ENCODE assay signal across 22 mouse cellular contexts in genomic region chr1:172197851-172198250, GRCm38 (mm10). TPM values are rescaled to one million over a fixed set of nuclear protein-coding genes. Genes with fewer than 3 reads are reported as not detected.
DNase-seq lines count a peak whose midpoint lies in the region; ATAC-seq and TF ChIP-seq lines count a peak whose summit lies in the region.
"Had no signal": no experiment of that assay in that cellular context is flagged by ENCODE, and none has a peak within 500 bp of the region (broad histone marks: within the 10 kb centered on the region; RNA-seq: fewer than 3 reads in every experiment).

No protein-coding gene starts in this region.

- H3K9me3 ChIP-seq in hindbrain, postnatal 0 days (ENCODE audit: low read length), result no peaks in the 10 kb centered on the region
- no peaks in the 10 kb centered on the region for H3K9me3 ChIP-seq in hindbrain, embryonic 11.5 days (ENCODE audit: control insufficient read depth, low read length)
- H3K9me3 ChIP-seq: embryonic facial prominence, embryonic 10.5 days; kidney, embryonic 15.5 days; limb, embryonic 13.5 days; liver, embryonic 15.5 days; neural tube, embryonic 12.5 days had no signal

- H3K9ac ChIP-seq in hindbrain, postnatal 0 days (replicated peaks; ENCODE audit: low read length), result no peak overlapping the region
- H3K9ac ChIP-seq in hindbrain, embryonic 11.5 days (ENCODE audit: low read depth, low read length), result no peak overlapping the region
- H3K9ac ChIP-seq: kidney, embryonic 15.5 days; limb, embryonic 13.5 days; liver, embryonic 15.5 days; neural tube, embryonic 12.5 days had no signal

- WGBS in hindbrain, postnatal 0 days, result 57% methylated on average over 5 of the region's 5 CpGs
- 78% methylated on average over 5 of the region's 5 CpGs for WGBS in hindbrain, embryonic 11.5 days

- H3K4me1 ChIP-seq in hindbrain, postnatal 0 days (ENCODE audit: insufficient read depth, low read length), result peaks cover 28% of the 10 kb centered on the region
- H3K4me1 ChIP-seq in hindbrain, embryonic 11.5 days (replicated peaks; ENCODE audit: control insufficient read depth, insufficient read depth, low read length), result peaks cover 17% of the 10 kb centered on the region

- no peak overlapping the region for H3K4me3 ChIP-seq in hindbrain, postnatal 0 days (ENCODE audit: low read length)
- H3K4me3 ChIP-seq in hindbrain, embryonic 11.5 days (ENCODE audit: low read depth, low read length), result no peak overlapping the region
- H3K4me3 ChIP-seq: embryonic facial prominence, embryonic 10.5 days; erythroblast, embryonic 14.5 days; gastrocnemius, adult 2 months; heart, adult 2 months; kidney, embryonic 15.5 days; limb, embryonic 13.5 days; liver, embryonic 15.5 days; neural tube, embryonic 12.5 days had no signal

- H3K36me3 ChIP-seq in hindbrain, postnatal 0 days (ENCODE audit: insufficient read depth, low read length), result peaks cover 52% of the 10 kb centered on the region
- peaks cover 16% of the 10 kb centered on the region for H3K36me3 ChIP-seq in hindbrain, embryonic 11.5 days (ENCODE audit: control insufficient read depth, insufficient read depth, low read length)

- no peaks in the 10 kb centered on the region for H3K27me3 ChIP-seq in hindbrain, postnatal 0 days (ENCODE audit: insufficient read depth, low read length)
- H3K27me3 ChIP-seq in hindbrain, embryonic 11.5 days (ENCODE audit: control insufficient read depth, insufficient read depth, low read length), result no peaks in the 10 kb centered on the region
- H3K27me3 ChIP-seq: CH12.LX; kidney, embryonic 15.5 days; limb, embryonic 13.5 days; liver, embryonic 15.5 days; neural tube, embryonic 12.5 days had no signal

- TF ChIP-seq CTCF in hindbrain, postnatal 0 days (IDR thresholded peaks at IDR 0.05; ENCODE audit: low read depth), result no peak

- H3K27ac ChIP-seq in hindbrain, postnatal 0 days, result 0 out of 2 replicates have a peak overlapping the region, but pooled peaks have one; percentile 8
- H3K27ac ChIP-seq in hindbrain, embryonic 11.5 days (ENCODE audit: low read depth, low read length), result no peak overlapping the region
- H3K27ac ChIP-seq: embryonic facial prominence, embryonic 10.5 days; gastrocnemius, adult 2 months; heart, adult 2 months; kidney, embryonic 15.5 days; limb, embryonic 13.5 days; liver, embryonic 15.5 days; neural tube, embryonic 12.5 days had no signal

- ATAC-seq in hindbrain, postnatal 0 days, result no peak
- no peak for ATAC-seq in hindbrain, embryonic 11.5 days (ENCODE audit: low FRiP score)
- no peak for ATAC-seq in inflammation-experienced regulatory T-cells, adult 6 months

- peak; percentile 58 for DNase-seq in cerebellum, adult 11 months
- DNase-seq in cerebellum, postnatal 4 days (ENCODE audit: low spot score in 2 of 2), result no peak
- no peak for DNase-seq in hindbrain, postnatal 0 days (ENCODE audit: low spot score)
- no peak for DNase-seq in hindbrain, embryonic 11.5 days (ENCODE audit: low spot score)
- DNase-seq in brain, adult 2 months (ENCODE audit: low read depth, low spot score), result peak; percentile 75
- peak; percentile 57 to 69 for DNase-seq in cerebellum, postnatal 36 days
- no peak for DNase-seq in embryo, embryonic 11 days
- DNase-seq: adrenal gland, postnatal 10 days; gastrocnemius, adult 2 months; heart, adult 2 months; heart, postnatal 36 days; lung, postnatal 10 days; thymus, adult 18-20 months had no signal

- H3K4me2 ChIP-seq in hindbrain, postnatal 0 days (ENCODE audit: low read depth, low read length), result no peak overlapping the region
- no peak overlapping the region for H3K4me2 ChIP-seq in hindbrain, embryonic 11.5 days (replicated peaks; ENCODE audit: low read depth, low read length)
- H3K4me2 ChIP-seq: kidney, embryonic 15.5 days; limb, embryonic 13.5 days; liver, embryonic 15.5 days; neural tube, embryonic 12.5 days had no signal

RNA-seq across cellular contexts. Expression of gene Pea15a, which starts 8.8 kb away (rescaled TPM):
- total RNA-seq in hindbrain, postnatal 0 days (2014; rRNA removed), result 289 and 309 TPM in 2 replicates
- 503 and 511 TPM in 2 replicates for polyA plus RNA-seq in hindbrain, postnatal 0 days (2015; fragmentation: Nextera tagmentation; extraction: Ambion mirVana)
- 283 and 321 TPM in 2 replicates for polyA plus RNA-seq in hindbrain, embryonic 11.5 days (2014; fragmentation: Nextera tagmentation; extraction: Ambion mirVana)
- 10 to 100 TPM; 46.0 to 50.6 (median 47.6) TPM for polyA plus RNA-seq in inflammation-experienced regulatory T-cells, adult 6 months (2017; shearing (Covaris generic))

RNA-seq across cellular contexts. Expression of gene Casq1, which starts 21.8 kb away (rescaled TPM):
- 0.78 and 2.4 TPM in 2 replicates for total RNA-seq in hindbrain, postnatal 0 days (2014; rRNA removed)
- polyA plus RNA-seq in hindbrain, postnatal 0 days (2015; fragmentation: Nextera tagmentation; extraction: Ambion mirVana), result 1.7 and 2.0 TPM in 2 replicates
- 1.4 and 2.5 TPM in 2 replicates for polyA plus RNA-seq in hindbrain, embryonic 11.5 days (2014; fragmentation: Nextera tagmentation; extraction: Ambion mirVana)
- not detected for polyA plus RNA-seq in inflammation-experienced regulatory T-cells, adult 6 months (2017; shearing (Covaris generic))
- total RNA-seq: megakaryocyte-erythroid progenitor cell, adult 5-6 weeks had no signal
- polyA plus RNA-seq: erythroblast, embryonic 14.5 days had no signal

RNA-seq across cellular contexts. Expression of gene Dcaf8, which starts 50.0 kb away (rescaled TPM):
- 67.1 and 73.0 TPM in 2 replicates for total RNA-seq in hindbrain, postnatal 0 days (2014; rRNA removed)
- 73.1 and 79.1 TPM in 2 replicates for polyA plus RNA-seq in hindbrain, postnatal 0 days (2015; fragmentation: Nextera tagmentation; extraction: Ambion mirVana)
- polyA plus RNA-seq in hindbrain, embryonic 11.5 days (2014; fragmentation: Nextera tagmentation; extraction: Ambion mirVana), result 87.8 and 96.0 TPM in 2 replicates
- 10 to 100 TPM; 46.7 to 99.2 (median 78.4) TPM for polyA plus RNA-seq in inflammation-experienced regulatory T-cells, adult 6 months (2017; shearing (Covaris generic))

Comparison
In these comparisons a context has a peak if more than half of its experiments do, and no peak if none do; other contexts are left out.
1. DNase-seq: peak in cerebellum, adult 11 months (single experiment), brain, adult 2 months (single experiment) and cerebellum, postnatal 36 days (2 of 2); none in cerebellum, postnatal 4 days (0 of 2), hindbrain, postnatal 0 days (single experiment), hindbrain, embryonic 11.5 days (single experiment) and embryo, embryonic 11 days (single experiment).